Mouse (Mus musculus) cortical plate, adult 2 months (tissue): ENCODE results near the gene Zfp266. TPM values are rescaled to one million over a fixed set of nuclear protein-coding genes. Genes with fewer than 3 reads are reported as not detected.
A peak's percentile ranks its signal among the peaks of the same experiment; 100 is the strongest.

ENCODE experiments used
- H3K27ac ChIP-seq: fragments of 200-500 bp; 2 replicates; pipeline ENCODE4 v1.5.1; 2012; ENCODE audit warnings: low read length, control low read depth, inconsistent platforms; ENCODE audit not compliant: insufficient read depth
- H3K4me1 ChIP-seq: fragments of 200-500 bp; 2 replicates; pipeline ENCODE4 v1.6.1; 2011; ENCODE audit warnings: low read length; ENCODE audit not compliant: control insufficient read depth, insufficient read depth
- H3K4me3 ChIP-seq: fragments of 200-500 bp; 2 replicates; pipeline ENCODE4 v1.5.1; 2011; ENCODE audit warnings: mild to moderate bottlenecking, low read length, control low read depth; ENCODE audit not compliant: insufficient read depth
- CTCF ChIP-seq: fragments of 200-500 bp; IDR thresholded peaks from 2 replicates; pipeline ENCODE4 v1.5.1; 2011; ENCODE audit warnings: mild to moderate bottlenecking, control low read depth, low read length; ENCODE audit not compliant: insufficient read depth; ENCODE audit errors: extremely low read depth
- POLR2A ChIP-seq: fragments of 200-500 bp; IDR thresholded peaks from 2 replicates; pipeline ENCODE4 v1.6.1; 2011; ENCODE audit warnings: mild to moderate bottlenecking, low read length, control low read depth; ENCODE audit not compliant: insufficient read depth; ENCODE audit errors: extremely low read depth
- polyA plus RNA-seq: library from polyadenylated mRNA; depleted of rRNA; stranded (reverse); fragments of >200 nt; gene quantifications from 2 replicates; pipeline ENCODE4 v1.2.3, GENCODE M21; 2012

Gene Zfp266
- polyA plus RNA-seq, 1 experiment, result 19.5 TPM

DNA sequence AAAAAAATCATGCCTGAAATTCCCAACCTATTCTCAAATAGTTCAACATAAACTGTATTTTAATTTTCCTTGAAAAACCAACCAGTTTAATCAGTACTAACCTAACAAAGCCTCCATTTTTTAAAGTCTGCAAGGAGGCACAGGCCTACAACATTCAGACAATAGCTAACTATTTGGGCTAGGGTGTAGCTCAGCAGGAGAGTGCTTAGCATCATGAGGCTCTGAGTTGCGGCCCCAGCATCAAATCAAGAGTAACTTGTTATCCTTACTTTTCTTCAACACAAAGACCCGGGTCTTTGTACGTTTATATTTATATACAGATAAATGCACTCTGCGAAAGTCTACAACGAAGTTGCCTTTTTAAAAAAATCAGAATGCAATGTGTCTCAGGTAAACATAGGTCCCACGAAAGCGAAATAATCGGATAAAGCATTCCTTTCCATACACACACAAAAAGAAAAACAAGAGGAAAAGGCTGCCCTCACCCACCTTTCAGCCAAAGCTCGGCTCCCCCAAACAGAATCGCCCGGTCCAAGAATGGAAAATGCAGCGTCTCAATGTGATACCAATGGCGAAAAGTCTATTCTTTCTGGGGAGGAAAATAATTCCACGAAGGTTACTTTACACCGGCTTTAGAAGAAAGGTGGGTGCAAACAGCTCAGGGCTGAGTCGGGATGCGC is 546 bp downstream of the Zfp266 start:
- TF ChIP-seq CTCF (no peak), POLR2A (no peak)
- Histone ChIP-seq H3K4me1 (peaks cover 1% of the 10 kb centered on the region; the same call in 1 of the 2 replicates), H3K27ac (peak overlapping the region; percentile 66; the same call in 1 of the 2 replicates), H3K4me3 (peak overlapping the region; percentile 76)

DNA sequence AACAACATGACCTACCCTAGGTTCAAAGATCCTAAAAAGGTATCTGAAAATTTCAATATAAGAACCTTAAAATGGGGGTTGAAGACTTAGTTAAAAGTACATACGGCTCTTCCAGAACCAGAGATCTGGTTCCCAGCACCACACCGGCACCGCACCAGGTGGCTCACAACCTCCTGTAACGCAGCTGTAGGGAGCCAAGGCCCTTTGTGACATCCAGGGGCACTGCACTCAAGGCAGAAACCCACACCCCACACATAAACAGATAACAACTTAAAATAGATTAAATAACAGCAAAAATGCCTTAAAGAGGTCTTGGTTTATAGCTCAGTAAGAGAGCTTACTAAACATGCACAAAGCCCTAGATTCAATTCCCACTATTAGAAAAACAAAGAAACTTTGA is 1.3 kb downstream of the Zfp266 start:
- H3K4me1 ChIP-seq, result peaks cover 3% of the 10 kb centered on the region; the same call in 1 of the 2 replicates
- H3K27ac ChIP-seq, result no peak overlapping the region
- TF ChIP-seq CTCF (no peak), POLR2A (no peak)
- peak overlapping the region; percentile 32 for H3K4me3 ChIP-seq

DNA sequence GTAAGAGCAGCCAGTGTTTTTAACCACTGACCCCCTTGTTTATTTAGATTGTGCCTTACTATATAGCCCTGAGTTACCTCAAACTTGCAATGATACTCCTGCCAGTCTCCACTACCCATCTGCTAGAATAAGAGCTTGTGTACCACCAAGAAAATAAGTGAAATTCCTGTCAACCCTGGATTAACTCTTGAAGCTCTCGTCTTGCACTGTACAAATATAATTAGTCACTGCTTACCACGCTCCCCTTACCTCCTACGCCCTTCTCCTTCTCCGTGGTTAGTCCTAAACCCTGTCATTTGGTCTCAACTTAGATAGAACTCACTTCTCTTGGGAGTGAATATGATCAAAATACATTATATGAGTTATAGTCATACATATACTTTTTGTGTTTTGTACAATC is 2.5 kb downstream of the Zfp266 start:
- Histone ChIP-seq H3K27ac (no peak overlapping the region), H3K4me3 (no peak overlapping the region), H3K4me1 (peaks cover 7% of the 10 kb centered on the region; the same call in 1 of the 2 replicates)
- TF ChIP-seq POLR2A, result no peak
- no peak for TF ChIP-seq CTCF

DNA sequence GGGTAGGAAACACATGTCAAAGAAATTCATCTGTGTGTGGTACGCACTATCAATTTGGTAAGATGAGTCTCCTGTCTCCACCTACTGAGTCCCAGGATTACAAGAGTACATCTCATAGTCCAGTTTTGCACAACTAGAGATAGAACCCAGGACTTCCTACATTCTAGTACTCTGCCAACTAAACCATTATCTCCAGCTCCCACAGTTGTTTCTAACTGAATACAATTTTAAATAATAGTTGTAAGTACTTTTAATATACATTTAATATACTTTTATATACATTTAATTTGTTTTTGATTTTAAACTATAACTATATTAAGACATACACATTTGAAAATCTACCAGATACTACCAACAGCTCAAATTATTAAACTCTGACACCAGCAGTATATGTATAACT is 3.5 kb downstream of the Zfp266 start:
- TF ChIP-seq CTCF (no peak), POLR2A (no peak)
- peaks cover 8% of the 10 kb centered on the region; the same call in 1 of the 2 replicates for H3K4me1 ChIP-seq
- no peak overlapping the region for H3K4me3 ChIP-seq
- H3K27ac ChIP-seq, result no peak overlapping the region

DNA sequence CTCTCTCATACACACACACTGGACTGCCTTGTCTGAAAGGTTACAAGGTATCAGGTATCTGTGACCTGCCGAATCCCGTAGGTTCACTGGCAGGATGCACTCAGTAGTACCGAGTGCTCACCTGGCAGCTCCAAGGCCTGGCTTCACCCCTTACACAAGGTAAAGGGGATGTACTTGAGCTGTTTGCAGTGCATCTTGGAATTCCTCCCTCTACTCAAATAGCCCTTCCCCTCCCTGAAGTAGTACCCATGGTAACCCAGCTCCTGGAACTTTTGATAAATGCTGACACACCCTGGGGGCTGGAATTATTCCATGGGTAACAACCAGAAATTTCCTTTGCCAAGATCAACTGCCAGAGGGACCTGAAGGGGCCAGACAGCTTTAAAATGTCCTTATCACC is 7.2 kb downstream of the Zfp266 start:
- Histone ChIP-seq H3K4me1 (peaks cover 9% of the 10 kb centered on the region; the same call in 1 of the 2 replicates), H3K27ac (no peak overlapping the region), H3K4me3 (no peak overlapping the region)
- TF ChIP-seq POLR2A, result no peak
- TF ChIP-seq CTCF, result no peak

DNA sequence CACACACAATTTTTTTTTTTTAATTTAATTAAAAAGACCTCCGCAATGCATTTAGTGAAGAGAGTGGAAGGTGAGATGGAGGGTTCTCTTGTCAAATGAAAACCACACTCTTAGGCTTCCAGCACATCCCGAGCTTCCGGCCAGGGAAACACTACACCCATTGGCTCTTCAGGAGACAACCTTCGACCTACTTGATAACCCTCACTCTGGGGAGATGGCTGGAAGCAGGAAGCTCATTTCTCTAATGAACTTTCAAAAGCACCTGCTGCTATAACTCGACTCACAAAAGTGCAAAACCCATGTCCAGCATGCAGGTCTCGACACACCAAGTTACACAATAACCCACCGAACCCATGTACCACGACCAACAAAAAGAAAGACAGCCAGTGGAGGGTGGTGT is 8.5 kb downstream of the Zfp266 start:
- H3K4me3 ChIP-seq, result no peak overlapping the region
- no peak for TF ChIP-seq POLR2A
- no peak for TF ChIP-seq CTCF
- H3K4me1 ChIP-seq, result peaks cover 9% of the 10 kb centered on the region; the same call in 1 of the 2 replicates
- H3K27ac ChIP-seq, result no peak overlapping the region

DNA sequence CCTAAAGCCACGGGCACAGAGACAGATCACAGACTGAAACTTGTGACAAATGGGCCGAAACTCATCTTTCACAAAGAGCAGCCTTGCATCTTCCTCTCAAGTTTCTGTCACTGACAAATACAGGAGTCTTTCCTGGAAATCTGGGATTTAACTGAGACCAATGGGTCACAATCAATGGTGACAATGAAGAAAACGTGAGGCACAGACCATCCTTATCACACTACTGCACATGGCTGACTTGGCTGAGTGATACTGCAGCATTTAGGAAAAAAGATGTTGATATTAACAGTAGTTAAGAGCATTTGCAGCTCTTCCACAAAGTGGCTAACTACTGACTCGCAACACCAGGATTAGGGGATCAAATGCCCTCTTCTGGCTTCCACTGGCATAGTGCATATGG is 9.6 kb downstream of the Zfp266 start:
- Histone ChIP-seq H3K27ac (no peak overlapping the region), H3K4me3 (no peak overlapping the region), H3K4me1 (peaks cover 9% of the 10 kb centered on the region; the same call in 1 of the 2 replicates)
- TF ChIP-seq POLR2A, result no peak
- TF ChIP-seq CTCF, result no peak

DNA sequence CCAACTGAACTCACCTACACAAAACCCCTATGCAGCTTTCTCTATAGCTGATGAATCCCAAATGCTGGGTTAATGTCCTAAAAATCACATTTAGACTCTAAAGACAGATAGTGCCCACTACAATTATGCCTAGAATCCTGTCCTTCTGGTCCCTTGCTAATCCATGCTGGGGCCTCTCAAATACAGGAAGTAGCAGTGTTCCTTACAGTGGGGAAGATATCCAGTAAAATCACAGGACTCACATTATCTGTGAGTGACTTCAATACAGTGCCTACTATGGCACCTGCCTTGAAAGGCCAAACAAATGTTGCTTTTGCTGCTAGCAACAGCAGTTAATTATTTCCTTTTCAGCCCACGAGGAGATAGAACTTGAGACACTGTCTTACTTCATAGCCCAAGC is 10.9 kb downstream of the Zfp266 start:
- no peak for TF ChIP-seq CTCF
- no peak for TF ChIP-seq POLR2A

DNA sequence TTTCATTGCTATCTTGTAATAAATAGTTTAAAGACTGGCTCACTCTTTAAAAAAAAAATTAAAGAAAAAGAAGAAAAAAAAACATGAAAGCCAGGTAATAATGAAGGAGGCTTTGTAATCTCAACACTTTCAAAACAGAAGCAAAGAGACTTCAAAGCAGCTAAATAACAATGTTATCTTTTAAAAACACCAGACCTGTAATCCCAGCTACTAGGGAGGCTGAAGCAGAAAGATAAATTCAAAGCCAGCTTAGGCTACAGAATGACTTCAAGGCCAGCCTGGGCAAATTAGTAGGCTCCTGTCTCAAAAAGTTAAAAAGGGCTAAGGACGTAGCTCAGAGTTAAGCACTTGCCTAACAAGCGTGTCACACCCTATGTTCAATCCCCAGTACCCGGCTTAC is 11.5 kb downstream of the Zfp266 start:
- H3K4me3 ChIP-seq, result no peak overlapping the region
- peaks cover 6% of the 10 kb centered on the region; the same call in 1 of the 2 replicates for H3K4me1 ChIP-seq
- no peak for TF ChIP-seq POLR2A
- TF ChIP-seq CTCF, result no peak
- H3K27ac ChIP-seq, result no peak overlapping the region

More for the DNA sequence above, 10.9 kb downstream of the Zfp266 start:
- Histone ChIP-seq H3K27ac (no peak overlapping the region), H3K4me1 (peaks cover 7% of the 10 kb centered on the region; the same call in 1 of the 2 replicates), H3K4me3 (no peak overlapping the region)

DNA sequence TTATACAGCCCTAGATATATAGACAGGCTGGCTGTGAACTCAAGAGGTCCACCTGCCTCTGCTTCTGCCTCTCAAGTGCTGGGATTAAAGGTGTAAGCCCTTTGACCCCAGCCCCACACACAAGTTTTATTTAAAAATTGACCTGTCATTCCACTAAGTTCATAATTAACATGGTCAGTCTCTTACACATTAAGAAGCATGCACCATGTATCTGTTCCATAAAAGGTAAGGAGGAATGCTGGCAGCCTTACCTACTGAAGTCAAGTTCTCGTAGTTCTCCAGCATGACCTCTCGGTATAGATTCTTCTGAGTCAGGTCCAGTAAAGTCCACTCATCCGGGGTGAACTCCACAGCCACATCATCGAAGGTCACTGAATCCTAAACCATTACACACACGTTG is 16.4 kb downstream of the Zfp266 start:
- no peak overlapping the region for H3K27ac ChIP-seq
- H3K4me3 ChIP-seq, result no peak overlapping the region
- no peaks in the 10 kb centered on the region for H3K4me1 ChIP-seq
- TF ChIP-seq CTCF (no peak), POLR2A (no peak)
